Mouse (Mus musculus) brain, embryonic 14.5 days (tissue): ENCODE data around the gene Oxld1. TPM values are rescaled to one million over a fixed set of nuclear protein-coding genes. Genes with fewer than 3 reads are reported as not detected.

Source experiments
- DNase-seq: peaks from one replicate; pipeline ENCODE4 v3.0.0-alpha.2; 2011; ENCODE audit warnings: low read depth
- CTCF ChIP-seq: fragments of 200-500 bp; IDR thresholded peaks from 2 replicates; pipeline ENCODE4 v1.5.1; 2012; ENCODE audit warnings: inconsistent platforms, mild to moderate bottlenecking, moderate library complexity, borderline replicate concordance; ENCODE audit not compliant: insufficient read depth, insufficient read length; ENCODE audit errors: extremely low read depth
- POLR2A ChIP-seq: fragments of 200-500 bp; IDR thresholded peaks from 2 replicates; pipeline ENCODE4 v1.6.1; 2012; ENCODE audit warnings: mild to moderate bottlenecking, inconsistent platforms, borderline replicate concordance; ENCODE audit not compliant: poor library complexity, insufficient read depth, insufficient read length, severe bottlenecking; ENCODE audit errors: extremely low read depth
- polyA plus RNA-seq: library from polyadenylated mRNA; depleted of rRNA; stranded (reverse); fragments of >200 nt; gene quantifications from 2 replicates; pipeline ENCODE4 v1.2.3, GENCODE M21; 2012

The Oxld1 gene
- polyA plus RNA-seq, 1 experiment: 7.1 TPM

DNA sequence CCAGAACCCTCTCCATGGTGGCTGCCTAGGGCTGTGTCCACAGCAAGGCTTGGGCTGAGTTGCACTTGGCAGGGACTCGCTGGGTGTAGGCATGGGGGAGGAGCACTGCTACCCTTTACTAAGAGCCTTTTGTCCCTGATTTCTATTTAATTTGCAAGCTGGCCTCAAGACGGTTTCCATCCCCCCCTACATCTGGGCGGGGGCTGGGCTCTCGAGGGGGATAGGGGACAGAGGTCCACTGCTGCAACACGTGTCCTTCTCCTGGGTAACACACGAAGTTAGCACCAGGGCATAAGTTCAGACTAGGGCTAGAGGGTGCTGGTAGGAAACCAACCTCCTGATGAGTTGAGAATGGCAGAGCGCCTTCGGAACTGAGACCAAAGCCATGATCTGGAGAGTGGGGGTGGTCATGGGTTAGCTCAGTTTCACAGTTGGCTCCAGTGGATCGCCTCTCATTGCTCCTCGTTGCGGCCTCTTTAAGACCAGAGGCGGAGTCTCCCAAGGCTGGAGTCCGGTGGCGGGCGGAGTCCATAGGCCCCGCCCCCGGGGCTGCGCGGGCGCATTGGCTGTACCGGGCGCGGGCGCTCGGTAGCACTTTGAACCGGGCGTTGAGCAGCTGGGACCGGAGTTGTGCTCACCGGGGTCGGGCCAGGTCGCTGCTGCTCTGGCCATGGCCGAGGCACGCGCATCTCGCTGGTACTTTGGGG, 33.6 kb upstream of the Oxld1 start, which contains the start of gene Slc25a10:
Gene Slc25a10, plus strand, starts transcription at position 524 of the 707 bp plus-strand sequence.
- DNase-seq: peak; percentile 93
- TF ChIP-seq CTCF (no peak), POLR2A (peak; percentile 36; the same call in 1 of the 2 replicates)

DNA sequence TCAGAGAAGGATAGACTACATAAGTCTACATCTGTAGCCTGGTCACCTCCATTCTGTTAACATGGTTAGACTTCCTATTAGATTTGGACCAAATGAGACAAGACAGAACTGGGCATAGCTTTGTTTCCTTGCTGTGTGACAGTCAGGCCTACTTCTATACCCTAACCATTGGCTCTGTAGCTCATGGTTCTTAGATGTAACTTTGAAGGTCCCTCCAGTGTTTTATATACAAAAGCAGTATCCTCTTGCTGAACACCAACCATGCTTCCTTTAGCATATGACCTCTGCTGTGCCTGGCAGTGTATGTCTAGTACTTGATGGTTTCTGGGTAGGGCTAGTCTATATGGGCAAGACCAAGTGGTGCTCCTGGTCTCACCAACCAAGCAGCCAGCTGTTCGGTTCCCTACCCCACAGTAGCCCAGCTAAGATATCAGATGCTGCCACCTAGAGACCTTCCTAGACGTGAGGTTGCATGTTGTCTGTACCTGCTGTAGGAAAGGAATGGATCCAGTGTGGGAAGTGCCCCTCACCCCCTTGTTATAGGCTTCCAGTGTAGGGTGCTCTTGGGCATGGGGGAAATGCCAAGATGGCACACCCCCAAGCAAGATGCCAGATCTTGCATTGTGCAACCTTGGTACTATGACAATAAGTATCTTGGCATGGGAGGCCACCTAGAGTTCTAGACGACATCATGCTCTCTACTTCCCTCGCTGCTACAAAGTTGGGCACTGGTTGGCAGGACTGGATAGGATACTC, 32.6 kb upstream of the Oxld1 start:
- DNase-seq: no peak
- no peak for TF ChIP-seq CTCF
- no peak for TF ChIP-seq POLR2A

DNA sequence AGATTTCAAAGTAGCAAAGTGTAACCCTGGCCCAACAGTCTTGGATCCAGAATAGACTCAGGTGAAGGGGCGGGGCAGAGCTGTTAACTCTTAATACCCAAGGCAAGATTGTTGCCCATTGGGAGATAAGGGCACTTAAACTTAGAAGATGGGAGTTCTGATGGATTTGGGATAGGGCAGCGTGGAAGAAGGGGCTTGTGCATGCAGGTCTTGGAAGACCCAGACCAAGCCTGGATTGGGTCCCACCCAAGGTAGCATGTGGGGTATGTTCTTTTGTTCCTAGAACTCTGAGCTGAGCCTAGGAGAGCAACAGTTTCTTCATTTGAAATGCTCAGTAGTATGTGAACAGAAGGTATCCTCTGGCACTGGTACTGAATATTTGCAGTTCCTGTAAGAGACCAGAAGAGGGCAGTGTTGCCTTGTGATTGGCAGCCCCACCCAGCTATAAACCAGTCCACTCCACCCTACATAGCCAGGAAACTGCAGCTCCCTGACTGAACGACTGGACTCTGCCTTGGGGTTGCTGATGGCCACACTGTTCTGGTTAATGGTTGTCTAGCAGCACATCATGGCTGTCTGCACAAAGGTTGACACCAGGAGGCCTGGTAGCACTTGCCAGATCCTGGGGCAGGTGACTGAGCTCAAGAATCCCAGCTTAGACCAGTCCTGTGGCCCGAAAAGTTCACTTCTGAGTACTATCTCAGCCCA, 31.3 kb upstream of the Oxld1 start:
- peak; percentile 88 for TF ChIP-seq CTCF
- no peak for TF ChIP-seq POLR2A
- DNase-seq: peak; percentile 91

DNA sequence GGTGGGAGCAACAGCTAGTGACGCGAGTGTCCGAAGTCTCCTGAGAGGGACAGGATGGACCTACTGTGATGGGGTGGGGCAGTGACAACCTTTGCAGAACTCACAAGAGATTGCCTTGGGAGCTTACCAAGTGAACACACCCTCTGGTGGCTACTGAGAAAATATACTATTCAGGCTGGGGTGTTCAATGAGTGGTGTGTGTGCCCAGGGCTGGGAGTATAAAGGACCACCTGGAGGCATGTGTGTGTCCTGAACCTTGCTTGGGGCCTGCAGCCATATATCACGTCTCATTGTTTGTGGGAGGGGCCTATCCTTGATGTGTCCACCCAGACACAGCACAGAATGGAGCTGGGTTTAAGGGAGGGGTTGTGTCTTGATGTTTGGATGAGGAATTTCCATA, 30.6 kb upstream of the Oxld1 start:
- no peak for DNase-seq
- TF ChIP-seq CTCF (no peak), POLR2A (no peak)

DNA sequence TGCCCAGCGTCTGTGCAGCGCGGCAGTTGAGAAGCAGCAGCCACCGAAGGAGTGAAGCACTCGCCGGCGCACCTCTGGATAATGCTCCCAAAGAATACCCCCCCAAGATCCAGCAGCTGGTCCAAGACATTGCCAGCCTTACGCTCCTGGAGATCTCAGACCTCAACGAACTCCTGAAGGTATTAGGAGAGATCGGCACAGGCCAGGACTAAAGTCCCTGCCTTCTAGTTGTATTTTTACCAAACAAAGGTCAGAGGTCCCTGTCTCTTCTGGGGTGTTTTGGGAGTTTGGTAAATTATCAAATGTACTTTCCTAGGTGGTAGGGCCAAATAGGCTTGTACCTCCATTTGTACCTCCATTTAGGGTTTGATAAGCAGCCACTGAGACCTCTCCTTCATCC, 27.4 kb upstream of the Oxld1 start:
- DNase-seq: no peak
- no peak for TF ChIP-seq POLR2A
- no peak for TF ChIP-seq CTCF

DNA sequence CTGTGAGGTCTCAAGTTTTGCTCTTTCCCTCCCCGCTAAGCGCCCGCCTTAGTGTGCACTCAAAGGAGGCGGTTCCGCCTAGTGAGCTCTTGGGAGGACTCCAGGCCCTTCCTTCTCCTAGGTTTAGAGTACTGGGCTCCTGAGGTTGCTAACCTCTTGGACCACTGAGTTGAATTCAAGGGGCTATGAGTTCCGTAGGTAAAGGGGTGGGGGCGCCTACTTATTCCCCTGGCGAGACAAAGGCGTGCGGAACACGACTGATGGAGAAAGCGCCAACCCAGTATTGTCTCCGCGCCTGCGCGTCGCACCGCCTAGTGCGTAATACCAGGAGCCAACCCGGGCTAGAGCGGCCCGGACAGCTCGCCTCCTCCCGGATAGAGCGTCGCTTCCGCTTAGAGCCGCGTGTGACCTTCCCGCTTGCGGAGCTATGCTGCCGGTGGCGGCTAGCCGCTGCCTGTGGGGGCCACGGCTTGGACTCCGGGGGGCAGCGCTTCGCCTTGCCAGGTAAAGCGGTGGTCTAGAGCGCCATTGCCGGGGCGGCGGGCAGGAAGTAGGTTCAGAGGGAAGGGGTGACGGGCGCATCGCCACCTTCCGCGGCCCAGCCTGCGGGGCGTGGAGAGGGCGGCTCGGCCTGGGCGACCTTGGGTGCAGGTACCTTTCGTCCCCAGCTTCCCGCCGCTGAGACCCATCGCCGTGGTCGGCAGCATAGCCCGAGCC, 26.6 kb upstream of the Oxld1 start, which contains the start of gene Mrpl12:
Gene Mrpl12, plus strand, starts transcription at position 349 of the 717 bp plus-strand sequence.
- TF ChIP-seq POLR2A (peak; percentile 83; the same call in 1 of the 2 replicates), CTCF (no peak)
- DNase-seq: peak; percentile 99

DNA sequence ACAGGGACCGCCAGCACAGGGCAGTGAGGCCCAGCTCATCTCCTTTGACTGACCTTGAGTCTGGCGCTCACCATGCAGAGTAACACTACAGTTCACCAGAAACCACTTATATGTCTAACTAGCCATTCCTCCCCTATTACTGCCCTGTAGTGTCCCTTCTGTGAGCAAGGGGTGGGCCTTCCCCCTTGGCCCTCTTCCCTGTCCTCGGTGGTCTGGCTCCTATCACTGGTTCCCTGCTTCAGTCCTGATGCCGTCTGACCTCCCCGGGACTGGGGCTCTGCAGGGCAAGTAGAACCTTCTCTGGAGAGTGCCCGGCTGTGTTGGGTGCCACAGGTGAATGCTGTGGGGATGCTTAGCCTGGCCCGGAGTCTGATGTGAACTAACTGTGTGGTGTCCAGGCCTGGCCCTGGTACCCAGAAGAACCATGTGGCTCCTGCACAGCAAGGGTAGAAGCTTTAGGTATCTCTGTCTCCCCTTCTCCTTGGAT, 25.6 kb upstream of the Oxld1 start:
- no peak for DNase-seq

DNA sequence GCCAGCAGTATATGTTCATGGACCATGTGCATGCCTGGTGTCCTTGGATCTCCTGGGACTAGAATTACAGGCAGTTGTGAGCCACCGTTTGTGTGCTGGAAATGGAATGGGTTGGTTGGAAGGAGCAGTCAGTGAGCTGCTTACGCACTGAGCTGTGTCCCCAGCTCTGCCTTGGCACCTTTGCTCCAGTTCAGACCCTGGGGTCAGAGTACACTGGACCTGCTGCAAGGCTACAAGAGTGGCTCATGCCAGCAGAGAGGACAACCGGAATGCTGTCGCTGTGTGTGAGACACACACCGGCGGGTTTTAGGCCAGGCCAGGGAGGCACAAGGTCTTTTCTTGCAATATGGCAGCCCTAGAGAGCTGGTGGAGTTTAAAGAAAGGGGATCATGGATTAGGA, 14.2 kb upstream of the Oxld1 start:
- TF ChIP-seq CTCF (no peak), POLR2A (no peak)

More for the DNA sequence above, 25.6 kb upstream of the Oxld1 start:
- TF ChIP-seq POLR2A: no peak
- TF ChIP-seq CTCF: no peak

DNA sequence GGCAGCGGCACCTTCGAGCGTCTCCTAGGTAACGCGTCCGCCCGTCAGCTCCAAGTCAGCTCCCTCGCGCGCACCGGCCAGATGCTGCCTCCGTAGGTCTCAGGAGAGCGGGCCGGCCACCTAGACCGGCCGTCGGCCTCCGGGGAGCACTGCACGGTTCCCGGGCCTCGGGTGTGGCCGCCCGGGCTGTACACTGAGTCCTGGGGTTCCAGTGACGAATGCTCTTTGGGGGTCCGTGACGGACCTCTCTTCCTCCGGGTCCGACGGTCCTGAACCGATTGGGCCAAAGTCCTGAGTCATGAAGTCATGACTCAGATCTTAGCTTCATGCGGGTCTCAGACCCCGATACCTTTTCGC, 9.8 kb upstream of the Oxld1 start:
- TF ChIP-seq CTCF (no peak), POLR2A (no peak)
- no peak for DNase-seq

More for the DNA sequence above, 14.2 kb upstream of the Oxld1 start:
- DNase-seq: no peak

DNA sequence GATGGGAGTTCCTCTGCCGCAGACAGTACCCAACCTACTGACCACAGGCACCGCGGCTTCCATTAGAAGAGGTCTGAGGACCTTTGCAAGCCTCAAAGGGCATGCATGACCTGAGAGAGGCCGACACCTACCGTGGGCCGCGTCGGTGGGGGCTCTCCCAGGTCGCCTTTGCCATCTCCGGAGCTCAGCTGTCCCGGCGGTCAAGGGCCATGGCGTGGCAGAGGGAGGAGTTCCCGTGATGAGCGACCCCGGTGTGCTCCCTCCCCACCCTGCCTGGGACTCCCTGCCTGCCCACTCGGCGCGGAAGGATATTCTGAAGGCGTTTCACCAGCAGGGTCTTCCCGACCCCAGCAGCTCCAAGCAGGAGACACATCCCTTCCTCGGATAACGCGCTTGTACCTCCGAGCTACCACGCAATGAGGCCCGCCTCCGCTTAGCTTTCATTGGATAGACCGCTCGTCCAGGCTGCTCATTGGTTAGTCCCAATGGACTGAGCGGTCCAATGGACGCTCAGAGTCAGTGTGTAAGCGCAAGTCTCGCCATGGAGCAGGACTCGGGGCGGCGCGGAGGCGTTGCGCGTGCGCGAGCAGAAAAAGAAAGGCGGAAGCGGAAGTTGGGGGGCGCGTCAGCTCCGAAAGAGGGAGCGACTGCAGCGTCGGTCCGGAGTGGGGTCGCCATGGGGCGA, 9.3 kb upstream of the Oxld1 start, which contains the start of gene Arl16:
Gene Arl16, minus strand, starts transcription at position 557 of the 685 bp plus-strand sequence.
- peak; percentile 100 for DNase-seq
- TF ChIP-seq CTCF (no peak), POLR2A (peak; percentile 92; the same call in 1 of the 2 replicates)
